Mouse (Mus musculus) small intestine, adult 2 months (tissue): Measurements from ENCODE around the gene En2.

Source experiments
- CTCF ChIP-seq: fragments of 200-500 bp; IDR thresholded peaks from 2 replicates; pipeline ENCODE4 v1.5.1; 2012; ENCODE audit warnings: low read depth, mild to moderate bottlenecking, control low read depth, inconsistent platforms, low read length, moderate library complexity, mixed read lengths; ENCODE audit not compliant: insufficient replicate concordance, insufficient read length; ENCODE audit errors: extremely low read depth
- POLR2A ChIP-seq: fragments of 200-500 bp; IDR thresholded peaks from 2 replicates; pipeline ENCODE4 v1.6.1; 2012; ENCODE audit warnings: low read depth, mild to moderate bottlenecking, control low read depth, inconsistent platforms, low read length, moderate library complexity

GRCm38 (mm10) chr5:28119576-28119975, 45.9 kb upstream of the En2 start:
- no peak for TF ChIP-seq CTCF
- TF ChIP-seq POLR2A: no peak
